ENCODE assay signal across 24 mouse cellular contexts in genomic region chr13:9151619-9152018, GRCm38 (mm10). TPM values are rescaled to one million over a fixed set of nuclear protein-coding genes. Genes with fewer than 3 reads are reported as not detected.
DNase-seq lines count a peak whose midpoint lies in the region; ATAC-seq and TF ChIP-seq lines count a peak whose summit lies in the region.
"Had no signal": no experiment of that assay in that cellular context is flagged by ENCODE, and none has a peak within 500 bp of the region (broad histone marks: within the 10 kb centered on the region; RNA-seq: fewer than 3 reads in every experiment).

No protein-coding gene starts in this region.

- no peak for TF ChIP-seq CTCF in small intestine, adult 2 months (IDR thresholded peaks at IDR 0.05; ENCODE audit: extremely low read depth, insufficient read length, insufficient replicate concordance, low read depth, low read length)

- 94% methylated on average over 4 of the region's 4 CpGs for WGBS in intestine, embryonic 14.5 days
- 75% methylated on average over 4 of the region's 4 CpGs for WGBS in intestine, embryonic 16.5 days
- 37% methylated on average over 4 of the region's 4 CpGs for WGBS in small intestine, adult 2 months

- H3K36me3 ChIP-seq in megakaryocyte, embryonic 14.5 days (replicated peaks; ENCODE audit: low read length) = peaks cover 96% of the 10 kb centered on the region
- peaks cover 76% of the 10 kb centered on the region for H3K36me3 ChIP-seq in intestine, embryonic 14.5 days (ENCODE audit: control insufficient read depth, insufficient read depth, low read length)
- peaks cover 6% of the 10 kb centered on the region; the same call in 1 of the 2 replicates for H3K36me3 ChIP-seq in intestine, embryonic 16.5 days (ENCODE audit: control insufficient read depth, insufficient read depth, low read length)
- peaks cover 52% of the 10 kb centered on the region for H3K36me3 ChIP-seq in small intestine, adult 2 months (ENCODE audit: control insufficient read depth, insufficient read depth, low read length)

- H3K9ac ChIP-seq in intestine, embryonic 14.5 days (ENCODE audit: low read length) = no peak overlapping the region
- no peak overlapping the region for H3K9ac ChIP-seq in intestine, embryonic 16.5 days (ENCODE audit: low read depth, low read length)
- H3K9ac ChIP-seq: embryonic facial prominence, embryonic 12.5 days; forebrain, embryonic 13.5 days had no signal

- peak overlapping the region; percentile 47 for H3K4me3 ChIP-seq in megakaryocyte, embryonic 14.5 days (replicated peaks)
- no peak overlapping the region for H3K4me3 ChIP-seq in intestine, embryonic 14.5 days (ENCODE audit: low read depth, low read length)
- no peak overlapping the region for H3K4me3 ChIP-seq in intestine, embryonic 16.5 days (ENCODE audit: low read length)
- H3K4me3 ChIP-seq in small intestine, adult 2 months (ENCODE audit: low read depth, low read length) = no peak overlapping the region
- H3K4me3 ChIP-seq: embryonic facial prominence, embryonic 10.5 days; embryonic facial prominence, embryonic 12.5 days; forebrain, embryonic 13.5 days had no signal

- H3K9me3 ChIP-seq in megakaryocyte, embryonic 14.5 days = no peaks in the 10 kb centered on the region
- no peaks in the 10 kb centered on the region for H3K9me3 ChIP-seq in intestine, embryonic 14.5 days (ENCODE audit: control insufficient read depth, low read length)
- no peaks in the 10 kb centered on the region for H3K9me3 ChIP-seq in intestine, embryonic 16.5 days (ENCODE audit: control insufficient read depth, low read length)
- H3K9me3 ChIP-seq: embryonic facial prominence, embryonic 10.5 days; embryonic facial prominence, embryonic 12.5 days; forebrain, embryonic 13.5 days; G1E had no signal

- no peak overlapping the region for H3K27ac ChIP-seq in intestine, embryonic 14.5 days (ENCODE audit: low read depth)
- peak overlapping the region; percentile 69 for H3K27ac ChIP-seq in intestine, embryonic 16.5 days (ENCODE audit: low read length)
- H3K27ac ChIP-seq in small intestine, adult 2 months (ENCODE audit: insufficient read depth, low read depth, low read length) = peak overlapping the region; percentile 94
- H3K27ac ChIP-seq: embryonic facial prominence, embryonic 10.5 days; embryonic facial prominence, embryonic 12.5 days; forebrain, embryonic 13.5 days had no signal

- ATAC-seq in megakaryocyte, adult 5-6 weeks (ENCODE audit: poor library complexity, severe bottlenecking) = no peak
- peak; percentile 7; the same call in 1 of the 2 replicates for ATAC-seq in intestine, embryonic 14.5 days (replicated peaks; ENCODE audit: low FRiP score, low TSS enrichment, low read depth)
- ATAC-seq in intestine, embryonic 16.5 days = peak; percentile 56
- ATAC-seq: activated CD4-positive, CD25-positive, alpha-beta regulatory T cell, adult 4 months; CD4-positive, CD25-positive, alpha-beta regulatory T cell, adult 4 months; forebrain, embryonic 13.5 days; Patski had no signal

- peaks cover 74% of the 10 kb centered on the region for H3K4me1 ChIP-seq in megakaryocyte, embryonic 14.5 days
- no peaks in the 10 kb centered on the region for H3K4me1 ChIP-seq in intestine, embryonic 14.5 days (replicated peaks; ENCODE audit: control insufficient read depth, insufficient read depth, low read length)
- peaks cover 8% of the 10 kb centered on the region for H3K4me1 ChIP-seq in intestine, embryonic 16.5 days (ENCODE audit: control insufficient read depth, insufficient read depth, low read length)
- H3K4me1 ChIP-seq in small intestine, adult 2 months (ENCODE audit: control insufficient read depth, insufficient read depth, insufficient read length, low read length) = peaks cover 10% of the 10 kb centered on the region; the same call in 1 of the 2 replicates
- H3K4me1 ChIP-seq: embryonic facial prominence, embryonic 10.5 days; embryonic facial prominence, embryonic 12.5 days had no signal

- H3K27me3 ChIP-seq in megakaryocyte, embryonic 14.5 days (replicated peaks) = no peaks in the 10 kb centered on the region
- H3K27me3 ChIP-seq in intestine, embryonic 14.5 days (replicated peaks; ENCODE audit: control insufficient read depth, insufficient read depth, low read length) = no peaks in the 10 kb centered on the region
- H3K27me3 ChIP-seq in intestine, embryonic 16.5 days (replicated peaks; ENCODE audit: control insufficient read depth, insufficient read depth, low read length) = no peaks in the 10 kb centered on the region
- H3K27me3 ChIP-seq in small intestine, adult 2 months (ENCODE audit: control insufficient read depth, insufficient read depth, low read length) = no peaks in the 10 kb centered on the region
- H3K27me3 ChIP-seq: CH12.LX; embryonic facial prominence, embryonic 12.5 days; forebrain, embryonic 13.5 days; Patski had no signal

- no peak for TF ChIP-seq POLR2A in small intestine, adult 2 months (IDR thresholded peaks at IDR 0.05; ENCODE audit: low read depth, low read length)

- no peak overlapping the region for H3K4me2 ChIP-seq in intestine, embryonic 14.5 days (ENCODE audit: low read length)
- H3K4me2 ChIP-seq in intestine, embryonic 16.5 days (ENCODE audit: low read depth, low read length) = peak overlapping the region; percentile 11; the same call in 1 of the 2 replicates
- H3K4me2 ChIP-seq: embryonic facial prominence, embryonic 12.5 days; forebrain, embryonic 13.5 days had no signal

- DNase-seq in intestine, embryonic 14.5 days (ENCODE audit: low spot score) = no peak
- DNase-seq in frontal cortex, postnatal 10 days (ENCODE audit: low spot score in 2 of 2) = no peak
- no peak for DNase-seq in right cerebral cortex, postnatal 36 days (ENCODE audit: low spot score in 2 of 2)
- DNase-seq: adrenal gland, adult 8-10 months; adrenal gland, postnatal 14 days; adrenal gland, postnatal 36 days; B cell, adult 2 months; cerebellum, adult 11-12 months; cerebellum, adult 2 months; cerebellum, adult 9-10 months; cerebellum, postnatal 10 days; cerebellum, postnatal 25 days had no signal

RNA-seq across cellular contexts. Expression of gene Larp4b, which starts 57.9 kb away (rescaled TPM):
- polyA plus RNA-seq in megakaryocyte, embryonic 14.5 days (2012; ENCODE audit: insufficient read depth, low replicate concordance) = 11.9 and 15.7 TPM in 2 replicates
- total RNA-seq in megakaryocyte, adult 5-6 weeks (2015) = 75.5 and 85.5 TPM in 2 replicates
- total RNA-seq in megakaryocyte, adult 5-6 weeks (2017) = 88.0 and 90.9 TPM in 2 replicates
- 43.0 and 45.2 TPM in 2 replicates for polyA plus RNA-seq in intestine, embryonic 14.5 days (2014; fragmentation: Nextera tagmentation; extraction: Ambion mirVana)
- polyA plus RNA-seq in intestine, embryonic 16.5 days (2015; fragmentation: Nextera tagmentation; extraction: Ambion mirVana) = 32.1 and 36.6 TPM in 2 replicates
- 8.5 and 18.1 TPM in 2 replicates for polyA plus RNA-seq in small intestine, adult 2 months (2012; rRNA removed)
